Mouse (Mus musculus) heart, postnatal 25 days (tissue): ENCODE measurements around the gene Uhrf1. TPM values are rescaled to one million over a fixed set of nuclear protein-coding genes. Genes with fewer than 3 reads are reported as not detected.

Experiments
- DNase-seq: peaks from one replicate; pipeline ENCODE4 v3.0.0; 2022; ENCODE audit warnings: low spot score
- intact Hi-C: fragments of 180-260 bp; cut with DNase I; formaldehyde crosslinking; loops from one replicate; pipeline ENCODE4 v1.15.1; 2025
- total RNA-seq, 2 experiments: library from RNA; stranded (reverse); gene quantifications; 2 replicates each; pipeline ENCODE4 v1.2.3; 2021

Uhrf1 gene
- total RNA-seq, 2 experiments from 2014 or later: 3.7 to 4.3 TPM

DNA sequence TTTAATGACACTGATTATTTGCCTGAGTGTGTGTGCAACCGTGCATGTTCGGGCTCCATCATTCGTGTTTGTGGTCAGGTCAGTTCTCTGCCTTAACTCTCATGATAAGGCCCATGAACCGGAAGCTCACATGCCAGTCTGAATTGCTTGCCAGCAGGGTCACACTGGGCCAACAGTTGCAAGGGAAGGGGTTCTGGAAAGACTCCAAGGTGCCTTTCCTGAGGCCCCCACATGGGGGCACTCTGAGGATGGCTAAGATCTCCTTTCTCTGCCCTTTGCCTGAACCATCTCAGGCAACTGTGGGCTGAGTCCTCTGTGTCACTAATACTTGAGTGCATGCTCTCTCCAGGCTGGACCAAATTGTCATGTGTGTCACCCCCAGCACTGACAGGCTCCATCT lies 34.1 kb downstream of the Uhrf1 start:
- intact Hi-C loops: no loop called here
- DNase-seq: peak; percentile 26

DNA sequence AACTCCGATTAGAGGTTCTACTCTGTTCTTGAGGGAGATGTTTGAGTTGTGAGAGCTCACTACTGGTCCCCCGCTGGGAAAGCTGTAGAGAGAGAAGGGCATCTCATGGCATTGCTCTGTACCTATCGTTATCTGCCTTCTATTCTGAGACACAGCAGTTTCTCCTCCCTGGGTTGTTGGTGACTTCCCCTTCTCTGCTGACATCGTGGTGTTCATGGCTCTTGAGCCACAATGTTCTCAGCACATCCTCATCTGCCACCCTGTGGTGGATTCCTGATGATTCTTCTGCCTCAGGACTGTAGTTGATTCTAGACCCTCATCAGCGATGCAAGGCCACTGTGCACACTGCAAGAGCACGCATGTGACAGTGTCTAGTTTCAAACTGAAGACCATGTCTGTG lies 34.7 kb downstream of the Uhrf1 start:
- no peak for DNase-seq
- intact Hi-C loops: no loop called here

DNA sequence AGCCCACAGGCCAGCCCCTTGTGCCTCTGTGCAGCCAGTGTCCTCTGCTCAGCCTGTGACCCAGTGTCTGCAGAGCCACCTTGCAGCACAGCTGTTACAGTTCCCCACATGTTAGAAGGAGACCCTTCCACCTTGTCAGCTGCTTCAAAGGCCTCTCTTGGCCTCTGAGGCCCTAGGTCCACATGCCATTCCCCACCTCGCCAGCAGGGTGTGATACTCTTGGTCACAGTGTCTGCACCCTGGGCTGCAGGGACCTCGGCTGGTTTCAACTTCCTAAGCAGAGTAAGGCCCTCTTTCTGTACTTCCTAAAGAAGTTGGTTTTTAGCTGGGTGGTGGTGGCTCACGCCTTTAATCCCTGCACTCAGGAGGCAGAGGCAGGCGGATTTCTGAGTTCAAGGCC lies 35.8 kb downstream of the Uhrf1 start:
- no peak for DNase-seq
- intact Hi-C loops: no loop called here

DNA sequence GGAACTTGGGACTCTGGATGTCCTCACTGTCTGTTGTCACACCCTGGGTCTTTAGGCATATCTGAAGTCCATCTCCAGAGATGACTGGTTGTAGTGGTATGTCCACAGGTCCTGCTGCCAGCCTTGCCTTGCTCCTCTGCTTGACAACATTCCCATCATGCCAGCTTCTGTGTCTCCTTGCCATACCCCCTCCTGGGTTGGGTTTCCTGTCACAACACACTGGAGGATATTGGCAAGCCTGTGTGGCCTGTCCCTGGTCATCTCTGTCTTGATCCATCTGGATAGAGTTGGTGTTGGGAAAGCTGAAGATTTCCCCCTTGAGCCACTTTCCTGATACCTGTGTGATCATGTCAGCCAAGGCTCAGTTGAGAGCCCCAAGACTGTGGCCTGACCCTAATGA lies 37.6 kb downstream of the Uhrf1 start:
- intact Hi-C loops: no loop called here
- DNase-seq: no peak

DNA sequence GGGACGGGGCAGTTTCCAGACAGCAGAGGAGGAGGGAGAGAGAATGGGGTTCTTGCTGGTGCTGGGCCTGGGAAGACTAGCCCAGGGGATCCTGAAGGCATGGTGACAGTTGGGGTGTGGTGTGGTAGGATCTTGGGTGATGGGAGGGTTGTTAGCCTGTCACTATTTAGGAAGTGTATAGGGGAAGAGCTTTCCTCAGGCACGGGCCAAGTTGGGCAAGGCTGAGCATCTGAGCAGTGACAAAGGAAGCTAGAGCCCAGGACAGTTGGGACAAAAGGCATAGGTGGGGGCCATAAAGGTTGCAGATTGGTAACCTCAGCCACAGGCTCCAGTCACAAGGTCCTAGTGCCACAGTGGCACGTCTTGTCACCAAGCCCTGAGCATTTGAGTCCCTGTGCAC lies 40.3 kb downstream of the Uhrf1 start:
- no peak for DNase-seq
- intact Hi-C loops: no loop called here

DNA sequence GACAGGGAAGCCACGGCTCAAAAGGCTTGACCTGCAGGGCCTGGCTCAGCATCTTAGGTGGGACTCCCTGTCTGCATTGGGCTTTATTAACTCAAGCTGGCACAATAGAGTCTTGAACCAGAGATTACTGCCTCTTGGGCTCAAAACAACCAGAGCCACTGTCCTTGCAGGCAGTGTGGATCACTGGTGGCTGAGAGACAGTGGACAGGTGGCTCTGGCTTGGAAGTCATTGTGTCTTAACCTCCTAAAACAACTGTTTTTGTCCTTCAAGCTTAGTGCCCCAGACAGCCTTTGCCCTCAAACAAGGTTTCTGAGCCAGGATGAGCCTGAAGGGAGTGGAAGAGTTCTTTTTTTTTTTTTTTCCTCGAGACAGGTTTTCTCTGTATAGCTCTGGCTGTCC lies 42.2 kb downstream of the Uhrf1 start:
- DNase-seq: no peak
- intact Hi-C loops: no loop called here

DNA sequence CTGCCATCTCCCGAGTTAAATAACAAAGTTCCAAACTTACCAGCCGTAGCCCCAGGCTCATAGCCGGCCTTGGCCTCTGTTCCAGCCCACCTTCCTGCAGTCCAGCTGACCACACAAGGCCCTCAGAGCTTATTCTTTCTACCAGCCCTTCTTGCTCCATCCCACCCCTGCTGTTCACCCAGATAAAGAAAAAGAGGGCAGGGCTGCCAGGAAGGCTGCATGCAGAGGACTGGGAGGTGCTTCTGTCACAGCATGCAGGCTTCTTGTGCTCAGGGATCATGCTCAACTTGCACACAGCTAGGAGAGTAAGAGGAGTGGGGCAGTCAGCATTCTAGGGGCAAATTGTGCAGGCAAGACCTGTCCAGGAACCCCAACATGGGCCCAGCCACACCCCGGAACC lies 45.0 kb downstream of the Uhrf1 start:
- DNase-seq: no peak
- intact Hi-C loops: no loop called here

DNA sequence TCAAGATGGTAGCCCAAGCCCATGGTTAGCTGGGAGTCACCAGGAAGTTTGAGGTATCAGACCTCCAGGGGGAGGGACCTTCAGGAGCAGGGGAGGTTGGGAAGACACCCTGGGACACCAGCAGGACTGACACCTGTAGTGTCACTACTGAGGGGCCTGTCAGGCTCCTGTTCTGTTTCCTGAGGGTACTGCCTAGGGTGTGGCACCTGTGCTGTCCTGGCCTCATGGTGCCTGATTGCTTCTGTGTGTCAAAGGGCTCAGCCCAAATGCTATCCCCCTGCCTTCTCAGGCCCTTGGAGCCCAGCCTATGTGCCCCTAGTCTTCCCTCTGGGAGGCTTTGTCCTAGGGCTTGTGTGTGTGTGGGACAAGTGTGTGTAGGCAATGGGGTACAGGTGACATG lies 45.5 kb downstream of the Uhrf1 start:
- intact Hi-C loops: no loop called here
- DNase-seq: no peak

DNA sequence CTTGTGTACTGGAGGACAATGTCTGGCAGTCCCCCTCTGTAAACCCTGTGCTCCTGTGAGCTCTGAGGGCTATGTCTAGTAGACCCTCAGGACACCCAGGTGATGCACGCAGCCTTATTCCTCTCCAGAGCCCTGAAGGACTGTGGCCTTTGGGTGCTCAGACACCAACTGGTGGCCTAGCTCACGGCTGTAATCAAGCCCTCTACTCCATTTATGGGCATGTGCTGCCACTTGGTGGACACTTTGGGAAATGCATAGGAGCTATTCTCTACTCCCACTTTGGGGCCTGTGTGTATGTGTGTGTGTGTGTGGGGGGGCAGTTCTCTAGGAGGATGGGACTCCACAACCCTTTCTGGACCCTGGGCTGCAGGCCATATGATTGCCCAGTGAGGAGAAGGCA lies 47.6 kb downstream of the Uhrf1 start:
- DNase-seq: peak; percentile 29
- intact Hi-C loops: loop anchor here (1.0 to 5.0 kb wide), 3 partner anchors 59 to 218 kb away; no protein-coding TSS in a partner anchor

DNA sequence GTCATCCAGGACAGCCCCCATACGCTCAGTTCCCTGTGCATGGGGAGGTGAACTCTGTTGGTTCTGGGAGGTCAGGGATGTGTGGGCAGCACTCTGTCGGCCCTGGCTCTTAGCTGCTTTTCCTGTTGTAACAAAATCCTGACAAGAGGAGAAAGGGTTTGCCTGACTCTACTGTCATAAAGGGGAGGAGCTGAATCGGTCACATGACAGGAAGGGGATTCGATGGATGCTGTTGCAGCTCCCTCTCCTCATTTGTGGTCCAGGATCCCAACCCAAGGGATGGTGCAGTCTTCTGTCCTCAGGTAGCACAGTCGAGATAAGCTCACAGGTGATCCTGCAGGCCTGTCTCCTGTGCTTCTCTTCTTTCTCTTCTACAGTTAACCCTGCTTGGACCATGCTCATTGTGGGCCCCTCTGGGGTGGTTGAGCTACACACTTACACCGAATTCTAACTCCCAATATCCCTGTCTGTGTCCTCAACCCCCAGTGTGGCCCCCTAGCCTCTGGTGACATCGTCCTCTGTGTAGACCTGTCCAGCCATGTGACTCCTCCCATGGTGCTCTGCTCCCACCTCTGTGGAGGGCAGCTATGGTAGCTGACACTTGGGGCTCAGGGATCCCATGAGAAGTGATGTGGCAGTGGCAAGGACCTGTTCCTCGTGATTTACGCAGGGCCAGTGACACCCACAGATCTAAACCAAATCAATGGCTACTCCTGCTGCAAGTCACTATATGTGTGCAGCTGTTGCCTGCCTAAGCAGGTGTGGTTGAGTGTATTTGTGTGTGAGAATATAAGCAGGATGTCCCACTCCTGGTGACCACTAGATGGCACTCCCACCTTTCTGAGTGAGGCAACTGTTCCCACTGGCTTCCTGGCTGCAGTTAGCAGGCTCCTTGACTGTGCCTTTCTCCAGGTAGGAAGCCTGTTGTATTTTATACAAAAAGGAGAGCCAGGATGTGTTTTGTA lies 54.1 kb downstream of the Uhrf1 start:
- DNase-seq: peak; percentile 40
- intact Hi-C loops: loop anchor here (1.0 to 5.0 kb wide), 3 partner anchors 122 to 310 kb away; no protein-coding TSS in a partner anchor

DNA sequence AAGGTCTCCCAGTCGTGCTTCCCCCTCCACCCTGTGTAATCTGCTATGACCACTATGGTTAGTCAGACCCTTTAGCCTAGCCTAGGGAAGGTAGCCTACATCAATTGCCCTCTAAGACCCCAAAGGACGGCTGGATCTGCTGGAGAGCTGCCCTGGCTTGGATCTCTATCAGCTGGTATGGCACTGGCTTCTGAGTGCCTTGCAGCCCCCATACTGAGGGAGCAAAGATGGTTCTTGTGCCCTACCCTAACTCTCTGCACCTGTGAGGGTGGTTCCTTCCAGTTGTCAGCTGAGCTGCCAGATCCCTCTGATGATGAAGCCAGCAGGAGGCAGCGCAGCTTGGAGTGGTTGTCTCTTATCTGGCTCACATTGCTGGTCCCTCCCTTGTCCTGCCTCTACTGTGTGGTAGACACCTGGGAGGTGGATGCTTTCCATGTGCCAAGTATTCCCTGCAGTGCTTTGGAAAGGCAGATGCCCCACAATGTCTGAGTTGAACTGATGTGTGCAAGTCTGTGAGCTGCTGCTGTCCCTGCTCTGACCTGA lies 56.1 kb downstream of the Uhrf1 start:
- no peak for DNase-seq
- intact Hi-C loops: loop anchor here (5.0 kb wide), 1 partner anchor 308 kb away; no protein-coding TSS in a partner anchor

DNA sequence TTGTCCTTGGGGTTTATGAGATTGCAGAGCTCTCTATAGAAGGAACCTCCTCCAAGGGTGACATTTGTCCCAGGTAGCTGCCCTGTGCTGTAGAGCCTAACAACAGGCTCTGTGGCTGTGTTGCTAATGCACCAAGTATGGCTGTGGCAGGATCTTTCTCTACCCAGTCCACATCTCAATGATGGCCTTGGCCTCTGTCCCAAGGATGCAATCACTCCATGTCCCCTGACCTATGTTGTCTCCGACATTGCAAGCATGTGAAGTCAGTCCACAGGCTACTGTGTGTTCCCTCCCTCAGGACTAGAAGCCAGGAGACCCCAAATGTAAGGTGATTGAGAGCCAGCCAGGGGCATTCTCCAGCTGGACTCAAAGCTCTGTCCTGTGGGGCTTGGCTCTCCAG lies 56.7 kb downstream of the Uhrf1 start:
- intact Hi-C loops: loop anchor here (5.0 kb wide), 1 partner anchor 307 kb away; no protein-coding TSS in a partner anchor
- no peak for DNase-seq

DNA sequence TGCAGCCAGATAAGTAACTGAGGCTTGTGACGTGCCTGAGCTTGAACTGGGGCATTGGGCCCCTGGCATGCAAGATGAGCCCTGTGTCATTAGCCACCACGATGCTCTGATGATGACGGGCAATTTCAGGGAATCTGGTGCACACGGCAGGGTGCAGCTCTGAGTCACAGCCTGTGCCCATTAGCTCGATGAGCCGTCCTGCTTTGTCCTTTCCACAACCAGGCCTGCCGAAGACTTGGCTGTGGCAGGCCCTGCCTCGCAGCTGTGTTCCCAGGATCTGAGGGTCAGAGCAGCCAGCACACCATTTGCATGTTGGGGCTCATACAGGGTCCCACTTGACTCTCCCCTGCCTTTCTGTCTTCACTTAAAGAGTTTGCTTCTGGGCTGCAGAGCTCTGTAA lies 57.3 kb downstream of the Uhrf1 start:
- intact Hi-C loops: no loop called here
- DNase-seq: no peak

DNA sequence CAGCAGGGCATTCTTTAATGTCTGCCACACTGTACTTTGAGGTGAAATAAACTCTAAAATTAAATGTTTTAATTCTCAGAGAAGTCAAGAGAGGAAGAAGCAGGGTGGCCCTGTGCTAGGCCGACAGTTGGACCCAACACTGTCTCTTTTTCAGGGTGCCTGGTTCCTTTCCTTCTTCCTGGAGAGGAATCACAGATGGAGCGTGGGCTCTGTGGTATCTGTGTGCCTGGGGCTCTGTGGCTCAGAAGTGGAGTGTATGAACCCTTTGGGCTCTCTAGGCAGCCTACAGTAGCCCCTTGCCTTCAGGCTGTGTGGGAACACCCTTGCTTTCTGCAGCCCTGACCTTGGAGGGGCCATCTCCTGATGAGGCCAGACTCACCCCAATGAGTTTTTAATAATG lies 58.4 kb downstream of the Uhrf1 start:
- no peak for DNase-seq
- intact Hi-C loops: no loop called here

DNA sequence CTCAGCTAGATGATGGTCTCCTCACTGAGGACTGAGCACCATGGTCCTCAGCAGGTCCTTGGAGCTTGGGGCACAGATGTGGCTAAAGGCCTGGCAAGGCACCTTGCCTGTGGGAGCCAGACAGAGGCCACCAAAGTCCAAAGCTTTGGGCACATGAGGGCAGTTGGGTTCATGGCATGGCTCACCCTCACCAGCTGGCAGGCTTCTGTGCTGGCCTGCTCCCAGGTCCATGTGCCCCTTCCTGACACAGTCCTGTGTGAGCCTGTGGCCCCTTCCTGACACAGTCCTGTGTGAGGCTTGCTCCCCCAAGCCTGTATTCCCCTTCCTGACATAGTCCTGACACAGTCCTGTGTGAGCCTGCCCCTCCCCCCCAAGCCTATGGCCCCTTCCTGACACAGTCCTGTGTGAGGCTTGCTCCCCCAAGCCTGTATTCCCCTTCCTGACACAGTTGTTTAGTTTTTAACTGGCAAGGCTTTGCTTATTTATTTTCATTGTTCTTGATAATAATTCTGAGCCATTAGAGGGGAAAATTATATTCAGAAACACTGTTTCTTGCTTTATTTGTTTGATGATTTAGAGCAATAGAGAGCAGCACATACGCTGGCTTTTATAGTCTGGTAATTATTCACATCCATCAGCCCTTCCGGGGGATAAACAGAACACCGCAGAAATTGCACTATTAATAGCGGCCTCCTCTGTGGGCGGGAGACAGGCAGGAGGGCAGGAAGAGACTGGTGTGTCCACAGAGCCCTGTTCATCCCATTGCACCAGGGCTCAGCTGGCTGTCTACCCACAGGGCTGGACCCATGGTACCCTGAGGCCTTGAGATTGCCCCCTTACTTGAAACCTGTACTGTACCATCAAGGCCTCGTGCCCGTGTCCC lies 62.9 kb downstream of the Uhrf1 start:
- no peak for DNase-seq
- intact Hi-C loops: no loop called here

DNA sequence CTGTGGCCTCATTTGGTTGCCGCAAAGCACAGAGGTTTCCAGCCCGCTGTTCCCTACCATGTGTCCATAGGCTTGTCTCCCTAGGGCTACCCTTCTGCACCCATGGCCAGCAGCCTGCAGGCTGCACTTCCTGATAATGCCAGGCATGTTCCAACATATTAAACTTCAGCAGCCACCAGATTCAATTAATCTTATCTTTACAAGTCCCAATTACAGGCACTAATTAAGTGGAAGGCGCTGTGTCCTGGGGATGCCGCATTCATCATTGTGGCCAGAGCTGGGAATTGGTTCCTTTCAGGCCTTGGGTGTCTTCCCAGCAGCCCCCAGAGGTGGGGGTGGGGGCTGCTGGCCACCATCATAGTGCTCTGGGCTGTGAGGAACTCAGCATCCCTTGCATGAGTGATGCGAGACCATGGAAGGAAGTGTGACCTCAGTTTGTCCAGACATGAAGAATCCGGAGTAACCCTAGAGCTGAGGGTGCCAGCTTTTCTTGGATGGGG lies 65.2 kb downstream of the Uhrf1 start:
- intact Hi-C loops: no loop called here
- DNase-seq: no peak

DNA sequence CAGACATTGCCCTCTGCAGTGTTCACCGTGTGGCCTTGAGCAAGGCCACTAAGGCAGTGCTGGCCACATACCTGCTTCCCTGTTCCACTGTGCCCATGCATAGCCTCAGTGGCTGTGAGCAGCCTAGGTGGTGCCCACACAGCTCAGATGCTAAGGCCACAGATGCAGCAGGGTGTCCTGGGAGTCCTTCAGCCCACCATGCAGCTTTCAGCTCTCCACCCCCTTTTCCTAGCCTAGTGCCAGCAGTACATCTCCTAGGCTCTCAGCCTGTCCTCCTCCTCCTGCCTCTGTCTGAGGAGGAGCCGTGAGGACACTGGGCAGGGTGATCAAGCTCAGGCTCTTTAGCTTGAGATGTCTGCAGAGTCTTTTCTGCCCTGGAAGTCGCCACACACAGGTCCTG lies 67.0 kb downstream of the Uhrf1 start:
- intact Hi-C loops: no loop called here
- no peak for DNase-seq

DNA sequence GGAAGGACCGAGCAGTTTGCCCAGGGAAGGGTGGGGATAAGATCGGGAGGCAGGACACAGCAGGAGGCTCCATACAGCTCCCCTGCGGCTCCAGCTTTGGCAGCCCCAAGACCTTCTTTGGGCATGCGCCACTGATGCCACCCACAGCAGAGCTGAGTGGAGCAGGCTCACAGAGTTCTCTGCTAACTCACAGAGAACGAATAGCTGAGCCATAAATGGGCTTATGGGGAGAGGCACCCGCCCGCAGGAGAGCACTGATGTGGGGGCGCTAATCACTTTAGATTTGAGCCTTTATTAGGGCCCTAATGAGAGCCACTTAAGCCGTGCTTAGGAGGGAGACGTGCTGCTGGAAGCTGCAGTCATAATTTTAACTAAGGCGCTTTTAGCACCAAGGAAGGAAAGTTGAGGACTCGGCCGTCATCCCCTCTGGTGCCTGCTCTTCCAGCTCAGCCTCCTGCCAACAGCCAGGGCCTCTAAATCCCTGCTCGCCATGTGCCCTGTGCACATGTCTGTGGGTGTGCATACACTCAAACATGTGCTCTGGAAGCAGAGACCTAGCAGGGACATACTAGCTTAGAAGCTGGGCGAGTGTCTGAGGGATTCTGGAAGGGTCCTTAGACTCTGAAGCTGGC lies 68.0 kb downstream of the Uhrf1 start:
- DNase-seq: no peak
- intact Hi-C loops: no loop called here

DNA sequence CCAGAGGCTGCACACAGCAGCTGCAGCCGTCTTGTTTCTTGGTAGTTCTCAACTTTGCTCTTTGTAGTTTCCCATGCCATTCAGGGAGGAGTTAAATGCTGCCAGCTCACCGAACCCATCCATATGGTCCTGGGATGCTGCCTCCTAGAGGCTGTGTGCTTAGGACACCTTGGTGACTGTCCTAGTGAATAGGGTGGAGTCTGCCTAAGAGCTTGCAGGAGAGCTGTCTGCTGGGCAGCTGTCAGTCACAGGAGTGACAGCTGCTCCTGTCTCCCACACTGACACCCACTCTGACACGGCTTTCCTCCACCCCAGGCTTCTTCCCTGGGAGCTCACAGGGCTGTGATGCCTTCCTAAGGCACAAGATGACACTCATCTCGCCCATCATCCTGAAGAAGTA lies 69.0 kb downstream of the Uhrf1 start:
- DNase-seq: no peak
- intact Hi-C loops: no loop called here
